Mouse (Mus musculus) brain, embryonic 14.5 days (tissue): ENCODE results near the gene Xirp2. TPM values are rescaled to one million over a fixed set of nuclear protein-coding genes. Genes with fewer than 3 reads are reported as not detected.
"Not testable (repeated sequence)": the region's sequence is repeated elsewhere in the genome, so short reads cannot be mapped to it uniquely, and the experiment has no call there.

Experiments used
- DNase-seq: peaks from one replicate; pipeline ENCODE4 v3.0.0-alpha.2; 2011; ENCODE audit warnings: low read depth
- CTCF ChIP-seq: fragments of 200-500 bp; IDR thresholded peaks from 2 replicates; pipeline ENCODE4 v1.5.1; 2012; ENCODE audit warnings: inconsistent platforms, mild to moderate bottlenecking, moderate library complexity, borderline replicate concordance; ENCODE audit not compliant: insufficient read depth, insufficient read length; ENCODE audit errors: extremely low read depth
- POLR2A ChIP-seq: fragments of 200-500 bp; IDR thresholded peaks from 2 replicates; pipeline ENCODE4 v1.6.1; 2012; ENCODE audit warnings: mild to moderate bottlenecking, inconsistent platforms, borderline replicate concordance; ENCODE audit not compliant: poor library complexity, insufficient read depth, insufficient read length, severe bottlenecking; ENCODE audit errors: extremely low read depth
- polyA plus RNA-seq: library from polyadenylated mRNA; depleted of rRNA; stranded (reverse); fragments of >200 nt; gene quantifications from 2 replicates; pipeline ENCODE4 v1.2.3, GENCODE M21; 2012; rRNA removed

The Xirp2 gene
- not detected in 2 replicates for polyA plus RNA-seq

DNA sequence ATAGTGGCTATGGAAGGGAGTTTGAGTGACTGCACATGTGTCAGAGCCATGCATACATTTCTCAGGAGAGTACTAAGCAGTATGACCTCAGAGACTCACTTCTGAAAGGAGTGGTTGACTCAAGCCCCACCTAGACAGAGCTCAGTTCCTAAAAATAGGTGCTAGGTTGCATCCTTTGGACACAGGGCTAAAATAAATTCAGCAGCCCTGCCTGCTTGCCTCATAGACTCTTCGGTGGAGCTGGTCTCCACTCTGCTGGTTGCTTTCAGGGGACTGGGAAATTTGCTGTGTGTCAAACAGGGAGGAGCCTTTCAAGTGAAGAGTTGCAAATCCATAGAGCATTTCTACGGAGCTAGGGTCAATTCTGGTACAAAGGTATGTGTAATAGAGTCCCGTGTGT lies at the start of gene Xirp2:
Gene Xirp2, plus strand, starts transcription at position 223 of the 400 bp plus-strand sequence.
- DNase-seq, result no peak
- TF ChIP-seq CTCF, result no peak
- no peak for TF ChIP-seq POLR2A

DNA sequence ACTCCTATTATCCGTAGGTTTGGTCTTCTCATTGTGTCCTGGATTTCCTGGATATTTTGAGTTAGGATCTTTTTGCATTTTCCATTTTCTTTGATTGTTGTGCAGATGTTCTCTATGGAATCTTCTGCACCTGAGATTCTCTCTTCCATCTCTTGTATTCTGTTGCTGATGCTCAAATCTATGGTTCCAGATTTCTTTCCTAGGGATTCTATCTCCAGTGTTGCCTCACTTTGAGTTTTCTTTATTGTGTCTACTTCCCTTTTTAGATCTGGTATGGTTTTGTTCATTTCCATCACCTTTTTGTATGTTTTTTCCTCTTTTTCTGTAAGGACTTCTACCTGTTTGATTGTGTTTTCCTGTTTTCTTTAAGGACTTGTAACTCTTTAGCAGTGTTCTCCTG lies 32.4 kb upstream of the Xirp2 start, which contains the start of gene Gm21830:
Gene Gm21830, plus strand, starts transcription at position 301 of the 400 bp plus-strand sequence.
- DNase-seq, result not testable (repeated sequence)

DNA sequence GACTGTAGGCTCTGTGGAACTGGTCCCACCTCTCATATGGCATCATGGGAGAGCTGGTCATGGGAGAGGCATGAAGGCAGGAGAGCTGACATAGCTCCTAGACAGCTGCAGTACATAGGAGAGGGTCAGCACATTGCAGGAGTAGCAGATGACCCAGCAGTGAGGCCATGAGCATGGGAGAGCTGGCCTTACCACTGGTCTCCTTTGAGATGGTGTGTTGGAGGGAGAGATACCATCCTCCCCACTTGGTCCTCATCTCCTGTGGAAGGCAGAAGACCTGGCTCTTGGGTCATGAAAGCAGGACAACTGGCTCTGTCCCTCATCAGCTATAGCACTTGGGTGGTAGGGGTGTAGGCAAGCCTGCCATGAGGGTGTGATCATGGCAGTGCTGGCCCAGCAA lies 24.9 kb upstream of the Xirp2 start:
- no peak for TF ChIP-seq POLR2A
- no peak for TF ChIP-seq CTCF
- no peak for DNase-seq

DNA sequence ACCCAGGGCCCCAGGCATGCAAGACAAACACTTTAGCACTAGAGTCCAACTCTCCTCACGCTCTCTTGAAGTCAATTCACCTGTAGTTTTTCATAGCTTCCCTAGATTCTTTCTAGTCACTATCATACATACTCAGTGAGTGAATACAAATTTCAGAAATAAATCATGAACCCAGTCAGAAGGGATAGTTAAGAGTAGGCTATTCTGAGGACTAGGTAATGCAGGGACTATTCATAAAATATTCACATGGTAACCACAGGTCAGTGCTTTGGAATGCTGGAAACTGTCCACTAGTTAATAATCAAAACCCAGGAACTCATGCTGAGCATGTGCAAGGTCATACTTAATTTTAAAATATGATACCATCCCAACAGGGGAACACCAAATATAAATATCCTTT lies 23.0 kb upstream of the Xirp2 start:
- DNase-seq, result no peak
- no peak for TF ChIP-seq POLR2A
- TF ChIP-seq CTCF, result no peak

DNA sequence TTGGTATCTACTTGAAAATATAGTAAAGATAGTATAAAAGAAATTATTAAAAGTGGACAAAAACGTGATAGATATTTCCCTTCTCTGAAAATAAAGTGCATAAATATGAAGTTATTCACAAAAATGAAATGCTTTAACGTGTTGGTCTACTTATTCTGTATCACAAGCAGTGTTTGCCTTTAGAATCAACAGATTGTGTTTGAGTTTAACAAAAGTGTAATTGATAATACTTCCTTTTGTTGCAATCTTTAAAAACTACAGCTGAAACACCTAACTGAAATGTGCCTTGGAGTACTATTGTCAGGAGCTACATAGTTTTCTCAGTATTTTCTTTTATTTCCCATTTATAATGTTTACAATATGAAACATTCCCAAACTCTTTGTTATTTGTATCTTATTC lies 12.7 kb upstream of the Xirp2 start, which contains the start of gene Gm26727:
Gene Gm26727, minus strand, starts transcription at position 101 of the 400 bp plus-strand sequence.
- no peak for DNase-seq
- no peak for TF ChIP-seq CTCF
- no peak for TF ChIP-seq POLR2A

DNA sequence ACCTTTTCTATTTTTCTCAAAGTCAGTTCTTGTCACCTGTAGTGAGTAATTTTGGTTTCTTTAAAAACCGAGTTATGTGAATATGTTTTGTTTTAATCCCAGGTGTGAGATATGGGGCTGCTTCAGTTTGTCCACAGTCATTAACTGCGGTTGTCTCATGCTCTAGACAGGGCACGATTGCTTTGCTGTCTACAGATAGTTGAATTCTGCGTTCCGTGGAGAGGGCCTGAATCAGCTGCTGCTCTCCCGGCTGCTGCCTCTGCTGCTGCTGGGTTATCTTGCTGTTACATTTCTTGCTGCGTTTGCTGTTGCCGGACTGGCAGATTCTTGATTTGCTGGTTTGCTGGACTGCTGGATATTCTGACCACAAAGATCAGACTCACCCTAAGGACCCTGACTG lies 7.5 kb upstream of the Xirp2 start:
- no peak for DNase-seq
- TF ChIP-seq POLR2A, result no peak
- no peak for TF ChIP-seq CTCF

DNA sequence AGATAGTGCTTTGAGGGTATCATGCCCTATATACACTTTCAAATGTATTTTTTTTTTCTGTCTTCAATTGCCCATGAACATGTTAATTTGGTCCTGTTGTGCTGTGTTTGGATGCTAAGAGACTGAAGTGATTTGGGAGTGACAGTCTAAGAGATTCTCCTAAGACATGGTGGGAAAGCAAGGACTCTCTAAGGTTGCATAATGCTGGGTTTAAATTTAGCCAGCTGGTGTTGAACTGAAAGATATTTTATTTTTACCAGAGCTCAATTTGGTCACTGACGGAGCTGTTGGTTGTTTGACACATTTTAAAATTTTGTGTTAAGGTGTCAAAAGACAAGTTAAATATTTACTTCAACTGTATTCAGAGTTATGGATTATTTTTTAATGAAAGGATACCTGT lies 970 bp downstream of the Xirp2 start:
- TF ChIP-seq CTCF (no peak), POLR2A (no peak)
- no peak for DNase-seq

DNA sequence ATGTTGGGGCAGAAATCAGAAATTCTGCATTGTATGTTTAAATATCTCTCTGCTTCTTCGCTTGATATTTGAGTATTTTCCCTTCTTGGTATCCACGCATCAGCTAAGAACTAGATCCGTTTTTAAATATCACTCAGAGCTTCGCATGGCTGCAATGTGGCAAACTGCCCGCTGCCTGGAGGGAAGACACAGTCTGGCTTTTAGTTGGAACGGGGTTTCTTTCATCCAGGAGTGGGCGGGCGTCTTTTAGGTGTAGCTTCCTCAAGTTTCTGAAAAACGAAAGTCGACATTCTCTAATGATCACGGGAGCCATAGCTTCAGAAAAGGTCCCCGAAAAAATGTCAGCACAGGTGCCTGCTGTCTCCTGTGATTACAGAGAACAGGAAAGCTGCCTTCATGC lies 1.4 kb downstream of the Xirp2 start:
- no peak for TF ChIP-seq CTCF
- TF ChIP-seq POLR2A, result no peak
- no peak for DNase-seq

DNA sequence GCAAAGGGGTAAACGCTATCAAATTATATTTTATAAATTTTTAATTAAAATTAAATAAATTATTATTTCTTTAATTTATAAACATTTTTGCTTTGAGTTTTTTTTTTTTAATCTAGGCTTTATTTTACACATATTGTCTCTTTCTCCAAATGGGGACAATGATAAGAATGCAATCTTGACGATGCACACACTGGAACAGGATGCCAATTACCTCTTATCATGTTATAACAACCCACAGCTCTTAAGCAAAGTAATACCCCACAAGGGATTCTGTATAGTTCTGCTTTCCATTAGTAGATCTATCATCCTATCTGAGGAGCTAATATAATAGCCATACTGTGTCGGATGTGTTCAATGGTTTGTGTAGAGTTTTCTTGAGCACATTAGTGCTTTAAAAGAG lies 15.1 kb downstream of the Xirp2 start:
- peak; percentile 14 for DNase-seq
- TF ChIP-seq CTCF (no peak), POLR2A (no peak)

DNA sequence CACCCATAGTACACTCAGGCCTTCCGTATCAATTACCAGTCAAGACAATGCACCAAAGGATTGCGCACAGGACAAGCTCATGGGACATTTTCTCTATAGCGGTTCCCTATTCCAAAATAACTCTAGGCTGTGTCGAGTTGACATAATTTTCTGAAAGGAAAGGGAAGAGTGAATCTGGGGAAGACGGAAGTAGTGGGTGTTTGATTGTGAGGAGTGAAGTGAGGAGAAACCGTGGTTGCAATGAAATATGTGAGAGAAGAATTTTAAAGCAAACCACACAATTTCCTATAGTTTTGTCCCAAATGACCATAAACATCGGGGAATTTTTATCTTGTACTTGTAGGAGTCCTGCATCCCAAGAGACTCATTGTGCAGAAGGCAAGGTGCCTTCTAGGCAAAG lies 21.2 kb downstream of the Xirp2 start:
- no peak for TF ChIP-seq CTCF
- no peak for TF ChIP-seq POLR2A
- no peak for DNase-seq

DNA sequence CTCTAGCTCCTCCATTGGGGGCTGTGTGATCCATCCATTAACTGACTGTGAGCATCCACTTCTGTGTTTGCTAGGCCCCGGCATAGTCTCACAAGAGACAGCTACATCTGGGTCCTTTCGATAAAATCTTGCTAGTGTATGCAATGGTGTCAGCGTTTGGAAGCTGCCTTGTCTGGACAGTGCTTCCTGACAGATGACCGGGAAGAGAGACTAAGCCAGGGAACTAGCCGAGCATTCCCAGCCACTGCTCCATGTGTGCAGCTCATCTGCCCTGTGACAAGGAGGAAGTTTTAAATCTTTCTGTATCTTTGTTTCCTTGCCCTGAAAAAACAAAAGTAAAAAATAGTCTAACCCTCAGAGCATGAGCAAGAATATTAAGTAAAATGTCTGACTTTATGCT lies 24.2 kb downstream of the Xirp2 start:
- DNase-seq, result not testable (repeated sequence)

DNA sequence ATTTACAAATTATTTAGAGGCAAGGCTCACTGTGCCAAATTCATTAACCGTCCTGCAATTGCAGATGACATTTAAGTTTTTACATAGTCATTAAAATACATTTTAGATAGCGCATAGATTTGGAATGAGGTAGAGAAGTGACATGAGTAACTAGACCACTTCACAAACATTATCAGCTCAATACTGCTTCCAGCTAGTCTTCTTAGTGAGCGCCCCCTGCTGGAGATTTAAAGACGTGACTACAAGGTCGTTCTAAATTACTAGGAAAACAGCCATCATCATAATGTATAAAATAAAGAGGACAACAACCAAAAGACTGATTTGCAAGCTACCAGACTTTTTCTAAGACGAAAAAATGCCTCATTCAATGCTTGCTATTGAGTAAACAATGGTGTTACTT lies 32.0 kb downstream of the Xirp2 start:
- peak; percentile 57; the same call in 1 of the 2 replicates for TF ChIP-seq CTCF
- no peak for TF ChIP-seq POLR2A
- peak; percentile 83 for DNase-seq

DNA sequence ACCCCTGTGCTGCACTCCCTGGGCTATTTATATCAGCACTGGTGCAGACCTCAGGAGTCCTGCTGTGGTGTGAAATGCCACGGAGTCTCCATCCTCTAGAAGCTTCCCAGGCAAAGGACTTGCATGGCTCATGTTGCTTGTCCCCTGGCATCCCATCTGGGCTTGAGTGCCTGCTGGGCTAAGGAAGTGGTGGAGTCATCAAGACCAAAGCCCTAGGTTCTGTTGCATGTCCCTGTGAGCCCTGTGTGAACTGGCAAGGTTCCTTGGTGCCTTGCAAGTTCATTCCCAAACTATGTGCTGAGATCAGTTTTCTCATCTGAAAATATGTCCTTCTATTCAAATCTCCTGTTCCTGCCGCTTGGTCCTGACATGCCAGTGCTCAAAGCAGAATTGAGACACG lies 35.2 kb downstream of the Xirp2 start:
- DNase-seq, result no peak
- TF ChIP-seq CTCF (no peak), POLR2A (no peak)
